Mouse (Mus musculus) bone marrow macrophage, adult 2 months (primary cell): ENCODE results near the gene Pycr1.

Experiments
- CTCF ChIP-seq: IDR thresholded peaks from 2 replicates; pipeline ENCODE4 v1.5.1; 2012; ENCODE audit warnings: low read depth, mild to moderate bottlenecking, low read length, moderate library complexity
- POLR2A ChIP-seq: IDR thresholded peaks from 2 replicates; pipeline ENCODE4 v1.6.1; 2012; ENCODE audit warnings: mild to moderate bottlenecking, low read depth, low read length, borderline replicate concordance

- TF ChIP-seq CTCF = no peak
- TF ChIP-seq POLR2A = no peak
Measured at GRCm38 (mm10) chr11:120625152-120625775, 18.3 kb downstream of the Pycr1 start, which contains the start of gene Sirt7.
